18 mouse cellular contexts compared by ENCODE assay signal in genomic region chr4:125227194-125227593, GRCm38 (mm10).
DNase-seq lines count a peak whose midpoint lies in the region; ATAC-seq and TF ChIP-seq lines count a peak whose summit lies in the region.
"Had no signal": no experiment of that assay in that cellular context is flagged by ENCODE, and none has a peak within 500 bp of the region (broad histone marks: within the 10 kb centered on the region; RNA-seq: fewer than 3 reads in every experiment).

No protein-coding gene starts in this region.

- ATAC-seq in kidney, postnatal 0 days (replicated peaks; ENCODE audit: low FRiP score, low read depth) = no peak
- ATAC-seq in liver, postnatal 0 days = no peak
- ATAC-seq in lung, postnatal 0 days = no peak
- ATAC-seq: forebrain, embryonic 13.5 days had no signal

- H3K9me3 ChIP-seq in kidney, postnatal 0 days (replicated peaks; ENCODE audit: low read length) = no peaks in the 10 kb centered on the region
- H3K9me3 ChIP-seq in liver, postnatal 0 days (ENCODE audit: low read length) = peaks cover 5% of the 10 kb centered on the region; the same call in 1 of the 2 replicates
- no peaks in the 10 kb centered on the region for H3K9me3 ChIP-seq in lung, postnatal 0 days (ENCODE audit: low read length)
- H3K9me3 ChIP-seq: embryonic facial prominence, embryonic 13.5 days; forebrain, embryonic 13.5 days; hindbrain, embryonic 15.5 days had no signal

- H3K4me3 ChIP-seq in kidney, postnatal 0 days (replicated peaks; ENCODE audit: low read depth, low read length) = no peak overlapping the region
- H3K4me3 ChIP-seq in liver, postnatal 0 days (ENCODE audit: low read depth, low read length) = no peak overlapping the region
- H3K4me3 ChIP-seq in cortical plate, adult 2 months (ENCODE audit: insufficient read depth, low read length) = no peak overlapping the region
- no peak overlapping the region for H3K4me3 ChIP-seq in lung, postnatal 0 days (ENCODE audit: low read depth, low read length)
- H3K4me3 ChIP-seq: embryonic facial prominence, embryonic 13.5 days; forebrain, embryonic 13.5 days; gastrocnemius, adult 2 months; heart, embryonic 12.5 days; hindbrain, embryonic 15.5 days had no signal

- WGBS in kidney, postnatal 0 days = 94% methylated on average over 6 of the region's 6 CpGs
- 78% methylated on average over 6 of the region's 6 CpGs for WGBS in liver, postnatal 0 days (ENCODE audit: insufficient replicate concordance)
- 88% methylated on average over 6 of the region's 6 CpGs for WGBS in lung, postnatal 0 days

- H3K4me1 ChIP-seq in kidney, postnatal 0 days (replicated peaks; ENCODE audit: insufficient read depth, low read length) = no peaks in the 10 kb centered on the region
- H3K4me1 ChIP-seq in liver, postnatal 0 days (ENCODE audit: insufficient read depth) = no peaks in the 10 kb centered on the region
- no peaks in the 10 kb centered on the region for H3K4me1 ChIP-seq in cortical plate, adult 2 months (ENCODE audit: control insufficient read depth, insufficient read depth, low read length)
- no peaks in the 10 kb centered on the region for H3K4me1 ChIP-seq in lung, postnatal 0 days (ENCODE audit: insufficient read depth, low read depth, low read length)
- H3K4me1 ChIP-seq: heart, embryonic 12.5 days had no signal

- H3K36me3 ChIP-seq in kidney, postnatal 0 days (ENCODE audit: insufficient read depth, low read length) = no peaks in the 10 kb centered on the region
- H3K36me3 ChIP-seq in liver, postnatal 0 days (replicated peaks; ENCODE audit: insufficient read depth, low read length) = no peaks in the 10 kb centered on the region
- H3K36me3 ChIP-seq in lung, postnatal 0 days (ENCODE audit: insufficient read depth, low read length) = no peaks in the 10 kb centered on the region
- H3K36me3 ChIP-seq: embryonic facial prominence, embryonic 13.5 days; G1E; heart, embryonic 12.5 days; hindbrain, embryonic 15.5 days had no signal

- no peaks in the 10 kb centered on the region for H3K27me3 ChIP-seq in kidney, postnatal 0 days (ENCODE audit: insufficient read depth, low read length)
- 0 out of 2 replicates have a peak, but pooled peaks cover 2% of the 10 kb centered on the region for H3K27me3 ChIP-seq in liver, postnatal 0 days (ENCODE audit: insufficient read depth, low read length)
- H3K27me3 ChIP-seq in lung, postnatal 0 days (replicated peaks; ENCODE audit: insufficient read depth, low read length) = no peaks in the 10 kb centered on the region

- no peak for DNase-seq in kidney, postnatal 0 days (ENCODE audit: low spot score)
- no peak for DNase-seq in kidney, postnatal 14 days
- no peak for DNase-seq in liver, postnatal 0 days
- DNase-seq in liver = no peak
- peak; percentile 30 for DNase-seq in ZHBTc4 (ENCODE audit: low read depth, low spot score)
- no peak for DNase-seq in lung, postnatal 0 days (ENCODE audit: low spot score)
- DNase-seq: adrenal gland, postnatal 10 days; cerebellum, adult 11-12 months; cerebellum, adult 9-10 months; cerebellum, postnatal 25 days; gastrocnemius, adult 2 months; gastrocnemius, postnatal 25 days had no signal

- no peak for TF ChIP-seq POLR2A in cortical plate, adult 2 months (IDR thresholded peaks at IDR 0.05; ENCODE audit: extremely low read depth, insufficient read depth, low read length)

- TF ChIP-seq CTCF in kidney, postnatal 0 days (IDR thresholded peaks at IDR 0.05; ENCODE audit: low read depth) = peak; percentile 5; the same call in 1 of the 2 replicates
- peak; percentile 23; the same call in 1 of the 2 replicates for TF ChIP-seq CTCF in liver, postnatal 0 days (IDR thresholded peaks at IDR 0.05; ENCODE audit: low read depth)
- 0 out of 2 replicates have a peak, but pooled peaks have one; percentile 3 for TF ChIP-seq CTCF in cortical plate, adult 2 months (IDR thresholded peaks at IDR 0.05; ENCODE audit: extremely low read depth, insufficient read depth, low read length)
- TF ChIP-seq CTCF in lung, postnatal 0 days (IDR thresholded peaks at IDR 0.05) = no peak

- H3K27ac ChIP-seq in kidney, postnatal 0 days = no peak overlapping the region
- no peak overlapping the region for H3K27ac ChIP-seq in liver, postnatal 0 days (ENCODE audit: low read depth)
- no peak overlapping the region for H3K27ac ChIP-seq in cortical plate, adult 2 months (ENCODE audit: insufficient read depth, low read length)
- no peak overlapping the region for H3K27ac ChIP-seq in lung, postnatal 0 days (ENCODE audit: low read length)
- H3K27ac ChIP-seq: embryonic facial prominence, embryonic 13.5 days; forebrain, embryonic 13.5 days; gastrocnemius, adult 2 months; hindbrain, embryonic 15.5 days had no signal

- TF ChIP-seq EP300 in liver, postnatal 0 days (IDR thresholded peaks at IDR 0.05; ENCODE audit: low read depth) = no peak
- TF ChIP-seq EP300 in lung, postnatal 0 days (IDR thresholded peaks at IDR 0.05) = no peak

- no peak overlapping the region for H3K9ac ChIP-seq in kidney, postnatal 0 days (ENCODE audit: low read depth, low read length)
- no peak overlapping the region for H3K9ac ChIP-seq in liver, postnatal 0 days (replicated peaks)
- no peak overlapping the region for H3K9ac ChIP-seq in lung, postnatal 0 days (replicated peaks; ENCODE audit: low read depth)
- H3K9ac ChIP-seq: embryonic facial prominence, embryonic 13.5 days; forebrain, embryonic 13.5 days; heart, embryonic 12.5 days; hindbrain, embryonic 15.5 days had no signal

- no peak overlapping the region for H3K4me2 ChIP-seq in kidney, postnatal 0 days (ENCODE audit: low read length)
- no peak overlapping the region for H3K4me2 ChIP-seq in liver, postnatal 0 days (ENCODE audit: low read depth, low read length)
- H3K4me2 ChIP-seq in lung, postnatal 0 days (replicated peaks; ENCODE audit: low read depth, low read length) = no peak overlapping the region
- H3K4me2 ChIP-seq: embryonic facial prominence, embryonic 13.5 days; forebrain, embryonic 13.5 days; heart, embryonic 12.5 days; hindbrain, embryonic 15.5 days had no signal
